Mouse (Mus musculus) heart, embryonic 14.5 days (tissue): Measurements from ENCODE around the gene Rrp12. TPM values are rescaled to one million over a fixed set of nuclear protein-coding genes. Genes with fewer than 3 reads are reported as not detected.

ENCODE experiments used
- ATAC-seq: fragments of 200-750 bp; cut with Nextera tagmentation; 2 replicates; pipeline ENCODE4 v1.8.0; 2017; ENCODE audit warnings: low read depth, moderate TSS enrichment; ENCODE audit not compliant: insufficient number of reproducible peaks, insufficient read depth, low FRiP score
- H3K27ac ChIP-seq, 2 experiments: fragments of 200-500 bp in 1 of 2; fragments of 300-500 bp in 1 of 2; sonication (generic) in 1 of 2; replicated peaks in 1 of 2; 2 replicates each; pipeline ENCODE4 v1.5.1; 2012 to 2014; ENCODE audit warnings: low read depth in 2 of 2, low read length in 2 of 2, control low read depth in 1 of 2, mild to moderate bottlenecking in 1 of 2, mixed read lengths in 1 of 2; ENCODE audit not compliant: control insufficient read depth in 1 of 2, insufficient read depth in 1 of 2
- H3K27me3 ChIP-seq: fragments of 300-500 bp; sonication (generic); 2 replicates; pipeline ENCODE4 v1.6.1; 2014; ENCODE audit warnings: mild to moderate bottlenecking, low read length, control low read depth; ENCODE audit not compliant: control insufficient read depth, insufficient read depth
- H3K36me3 ChIP-seq: fragments of 300-500 bp; sonication (generic); 2 replicates; pipeline ENCODE4 v1.6.1; 2014; ENCODE audit warnings: mild to moderate bottlenecking, control low read depth, low read length, mixed read lengths; ENCODE audit not compliant: control insufficient read depth, insufficient read depth
- H3K4me1 ChIP-seq, 2 experiments: fragments of 200-500 bp in 1 of 2; fragments of 300-500 bp in 1 of 2; sonication (generic) in 1 of 2; 2 replicates each; pipeline ENCODE4 v1.6.1; 2012 to 2014; ENCODE audit warnings: low read length in 2 of 2, control low read depth in 1 of 2, mixed read lengths in 1 of 2; ENCODE audit not compliant: control insufficient read depth in 2 of 2, insufficient read depth in 2 of 2
- H3K4me2 ChIP-seq: fragments of 300-500 bp; sonication (generic); 2 replicates; pipeline ENCODE4 v1.6.1; 2014; ENCODE audit warnings: mild to moderate bottlenecking, low read length
- H3K4me3 ChIP-seq, 2 experiments: fragments of 200-500 bp in 1 of 2; fragments of 300-500 bp in 1 of 2; sonication (generic) in 1 of 2; 2 replicates each; pipeline ENCODE4 v1.5.1; 2012 to 2014; ENCODE audit warnings: low read length in 2 of 2, mild to moderate bottlenecking in 2 of 2, control low read depth in 1 of 2, low read depth in 1 of 2, moderate library complexity in 1 of 2; ENCODE audit not compliant: control insufficient read depth in 1 of 2, insufficient read depth in 1 of 2
- H3K9ac ChIP-seq: fragments of 300-500 bp; sonication (generic); 2 replicates; pipeline ENCODE4 v1.6.1; 2014; ENCODE audit warnings: mild to moderate bottlenecking, low read length
- H3K9me3 ChIP-seq: fragments of 300-500 bp; sonication (generic); 2 replicates; pipeline ENCODE4 v1.6.1; 2016; ENCODE audit warnings: low read length, control low read depth; ENCODE audit not compliant: control insufficient read depth
- WGBS: fragments of 180-500 bp; shearing (Covaris S2); extraction: QIAGEN DNeasy Blood & Tissue Kit; methylation state at CpG from one replicate; pipeline ENCODE4 v1.1.7; 2014; 5-methylcytosine and 5-hydroxymethylcytosine counted together
- polyA plus RNA-seq: library from polyadenylated mRNA; unstranded; fragments of >200 nt; fragmentation: Nextera tagmentation; extraction: Ambion mirVana; gene quantifications from 2 replicates; pipeline ENCODE4 v1.2.1, GENCODE M21; 2014

Rrp12 gene
- polyA plus RNA-seq, 1 experiment from 2014 or later, result 5.8 TPM

GRCm38 (mm10) chr19:41837194-41837916 is 58.6 kb downstream of the Rrp12 start:
- H3K27ac ChIP-seq, result no peak overlapping the region

GRCm38 (mm10) chr19:41836719-41837118 is 59.3 kb downstream of the Rrp12 start:
- Histone ChIP-seq H3K27ac (no peak overlapping the region), H3K9me3 (no peaks in the 10 kb centered on the region), H3K4me3 (no peak overlapping the region), H3K27me3 (peaks cover 12% of the 10 kb centered on the region; the same call in 1 of the 2 replicates), H3K36me3 (no peaks in the 10 kb centered on the region), H3K4me1 (peaks cover 16 to 25% of the 10 kb centered on the region in 2 experiments), H3K9ac (no peak overlapping the region), H3K4me2 (no peak overlapping the region)
- 45% methylated on average over 3 of the region's 3 CpGs for WGBS
- ATAC-seq, result no peak

More at GRCm38 (mm10) chr19:41837194-41837916, 58.6 kb downstream of the Rrp12 start:
- Histone ChIP-seq H3K4me3 (no peak overlapping the region), H3K27me3 (peaks cover 6% of the 10 kb centered on the region; the same call in 1 of the 2 replicates), H3K9me3 (no peaks in the 10 kb centered on the region), H3K9ac (no peak overlapping the region), H3K4me1 (peaks cover 16 to 22% of the 10 kb centered on the region in 2 experiments), H3K4me2 (peak overlapping the region; percentile 23; the same call in 1 of the 2 replicates), H3K36me3 (no peaks in the 10 kb centered on the region)
- no peak for ATAC-seq
- 24% methylated on average over 9 of the region's 9 CpGs for WGBS

GRCm38 (mm10) chr19:41835816-41836215 is 60.2 kb downstream of the Rrp12 start:
- Histone ChIP-seq H3K4me1 (peaks cover 18 to 27% of the 10 kb centered on the region in 2 experiments), H3K27ac (peak overlapping the region in 1 of 2 experiments; percentile 37; a peak in 1 of 4 replicates), H3K9me3 (no peaks in the 10 kb centered on the region), H3K4me3 (no peak overlapping the region), H3K9ac (no peak overlapping the region), H3K36me3 (no peaks in the 10 kb centered on the region), H3K4me2 (peak overlapping the region; percentile 45), H3K27me3 (peaks cover 12% of the 10 kb centered on the region; the same call in 1 of the 2 replicates)
- WGBS, result 2% methylated on average over 6 of the region's 6 CpGs
- ATAC-seq, result peak; percentile 74

- H3K4me3 ChIP-seq, result no peak overlapping the region
- 49% methylated on average over 6 of the region's 6 CpGs for WGBS
- no peak for ATAC-seq
- peaks cover 12% of the 10 kb centered on the region; the same call in 1 of the 2 replicates for H3K27me3 ChIP-seq
- no peak overlapping the region for H3K9ac ChIP-seq
- no peak overlapping the region; the same call in 1 of the 2 replicates for H3K4me2 ChIP-seq
- H3K4me1 ChIP-seq, result peaks cover 18 to 31% of the 10 kb centered on the region in 2 experiments
- no peaks in the 10 kb centered on the region for H3K36me3 ChIP-seq
- no peaks in the 10 kb centered on the region for H3K9me3 ChIP-seq
- H3K27ac ChIP-seq, result 0 out of 4 replicates have a peak overlapping the region, but pooled peaks of 1 of the 2 experiments have one; percentile 37
These were observed 60.6 kb downstream of the Rrp12 start for GRCm38 (mm10) chr19:41835407-41835806.

- Histone ChIP-seq H3K36me3 (no peaks in the 10 kb centered on the region), H3K27ac (no peak overlapping the region), H3K9me3 (no peaks in the 10 kb centered on the region), H3K9ac (no peak overlapping the region), H3K4me1 (peaks cover 14 to 23% of the 10 kb centered on the region in 2 experiments), H3K4me3 (no peak overlapping the region), H3K4me2 (no peak overlapping the region), H3K27me3 (peaks cover 12% of the 10 kb centered on the region; the same call in 1 of the 2 replicates)
- no peak for ATAC-seq
- WGBS, result 77% methylated on average over 13 of the region's 13 CpGs
These were observed 63.3 kb downstream of the Rrp12 start for GRCm38 (mm10) chr19:41832501-41833201.

GRCm38 (mm10) chr19:41831718-41832391 is 64.1 kb downstream of the Rrp12 start:
- Histone ChIP-seq H3K4me3 (peak overlapping the region; percentile 11 to 74; a peak in 3 of 4 replicates), H3K9ac (peak overlapping the region; percentile 23; the same call in 1 of the 2 replicates)
- WGBS, result 15% methylated on average over 14 of the region's 14 CpGs

GRCm38 (mm10) chr19:41831101-41831570 is 64.8 kb downstream of the Rrp12 start:
- ATAC-seq, result no peak
- Histone ChIP-seq H3K9me3 (no peaks in the 10 kb centered on the region), H3K4me2 (peak overlapping the region; percentile 97), H3K4me1 (peaks cover 11 to 20% of the 10 kb centered on the region in 2 experiments), H3K9ac (peak overlapping the region; percentile 77), H3K4me3 (peak overlapping the region; percentile 73 to 74), H3K27ac (no peak overlapping the region), H3K27me3 (peaks cover 12% of the 10 kb centered on the region; the same call in 1 of the 2 replicates), H3K36me3 (no peaks in the 10 kb centered on the region)
- WGBS, result 1% methylated on average over 18 of the region's 19 CpGs

More at GRCm38 (mm10) chr19:41831718-41832391, 64.1 kb downstream of the Rrp12 start:
- Histone ChIP-seq H3K4me2 (peak overlapping the region; percentile 97), H3K27me3 (peaks cover 12% of the 10 kb centered on the region; the same call in 1 of the 2 replicates), H3K27ac (no peak overlapping the region), H3K9me3 (no peaks in the 10 kb centered on the region), H3K36me3 (no peaks in the 10 kb centered on the region), H3K4me1 (peaks cover 11 to 23% of the 10 kb centered on the region in 2 experiments)
- no peak for ATAC-seq
